Mouse (Mus musculus): ENCODE measurements at regions not wholly inside any gene's neighbourhood (a gene's known extent, or its start where the extent isn't known, plus 50 kb on each side); places are given as distances from the start of the nearest gene placed in this dataset.

- DNase-seq (ENCODE audit: low spot score), result no peak
Observed at GRCm38 (mm10) chr16:77461459-77461858, 140.4 kb downstream of the Gm11146 start.

- no peak for DNase-seq (ENCODE audit: low spot score)
Observed at GRCm38 (mm10) chr16:77459651-77460050, 142.2 kb downstream of the Gm11146 start.

DNA sequence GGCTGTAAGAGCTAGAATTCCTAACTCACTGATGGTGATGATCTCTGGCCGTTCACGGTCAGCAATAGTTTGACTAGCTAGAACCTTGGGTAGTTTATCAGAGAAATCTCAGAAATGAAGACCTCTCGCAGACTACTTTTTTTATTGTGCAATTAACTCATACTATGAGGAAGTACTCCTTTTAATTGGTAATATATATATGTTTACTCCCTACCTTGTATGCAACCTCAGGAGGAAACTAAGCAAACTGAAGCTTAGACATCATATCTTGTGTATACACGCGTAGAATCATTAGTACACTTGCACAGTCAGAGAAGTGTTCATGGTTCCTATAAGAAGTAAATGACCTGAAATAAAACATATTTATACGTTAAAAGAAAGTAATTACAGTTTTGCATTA lies 157.2 kb downstream of the Gm11146 start:
- DNase-seq (ENCODE audit: low spot score), result no peak

- DNase-seq (ENCODE audit: low spot score), result peak; percentile 35
Observed at GRCm38 (mm10) chr16:77444006-77444405, 157.9 kb downstream of the Gm11146 start.

GRCm38 (mm10) chr16:77443318-77443717 lies 158.6 kb downstream of the Gm11146 start:
- no peak for DNase-seq (ENCODE audit: low spot score)

DNA sequence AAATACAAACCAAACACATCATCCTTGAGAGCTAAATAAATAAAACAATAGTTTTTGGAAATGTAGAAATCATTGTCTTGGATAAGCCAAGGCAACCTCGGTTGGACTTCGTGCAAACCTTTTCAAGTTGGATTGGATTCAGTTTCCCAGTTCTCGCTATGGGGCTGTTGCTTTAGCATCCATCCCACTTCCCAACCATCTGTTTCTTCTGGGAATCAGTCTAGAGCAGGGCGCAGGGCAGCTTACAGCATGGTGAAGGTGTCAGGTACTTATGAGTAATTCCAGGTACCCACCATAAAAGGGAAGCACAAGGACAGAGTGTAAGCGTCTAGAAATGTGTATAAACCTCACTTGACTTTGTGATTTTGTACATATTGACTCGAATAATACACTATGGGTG lies 159.0 kb downstream of the Gm11146 start:
- no peak for DNase-seq (ENCODE audit: low spot score)

DNA sequence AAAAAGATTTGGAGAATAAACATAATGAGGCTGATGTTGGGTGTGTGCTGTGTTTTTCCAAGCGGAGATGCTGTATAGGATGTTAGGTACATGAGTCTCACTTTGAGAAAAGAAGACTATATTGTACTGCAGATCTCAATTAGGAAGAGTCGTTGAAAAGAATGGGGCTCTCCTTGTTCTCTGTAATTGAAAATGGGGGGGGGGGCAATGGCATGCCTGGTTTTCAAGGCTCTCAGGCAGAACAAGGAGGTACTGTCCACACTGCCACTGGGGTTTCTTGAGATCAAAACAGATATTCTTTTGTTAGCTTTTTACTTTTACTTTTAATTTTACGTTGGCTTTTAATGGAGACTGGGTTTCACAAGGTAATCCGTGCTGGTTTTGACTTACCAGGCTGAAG lies 170.5 kb downstream of the Gm11146 start:
- no peak for DNase-seq (ENCODE audit: low spot score)

GRCm38 (mm10) chr16:77422385-77423363 lies 179.2 kb downstream of the Gm11146 start:
- no peak for DNase-seq (ENCODE audit: low spot score)

DNA sequence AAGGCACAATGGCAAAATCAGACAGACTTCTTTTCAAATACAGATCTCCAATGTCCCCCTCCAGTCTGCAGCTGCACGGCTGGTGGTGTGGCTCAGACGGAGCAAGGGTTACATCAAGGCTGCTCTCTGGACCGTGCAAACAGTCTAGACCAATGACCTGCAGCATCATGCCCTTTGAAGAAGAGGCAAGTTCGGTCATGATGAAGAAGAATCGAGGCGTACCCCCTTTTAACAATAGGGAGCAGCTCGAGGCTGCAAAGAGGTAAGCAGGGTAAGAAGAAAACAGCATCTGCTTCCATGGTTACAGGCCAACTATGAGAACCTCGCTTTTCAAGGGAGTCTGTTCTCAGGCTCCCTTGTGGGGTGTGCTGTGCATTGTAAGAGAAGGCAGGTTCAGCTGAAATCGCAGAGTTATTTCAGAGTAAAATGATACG lies 180.3 kb downstream of the Gm11146 start:
- DNase-seq (ENCODE audit: low spot score), result no peak

DNA sequence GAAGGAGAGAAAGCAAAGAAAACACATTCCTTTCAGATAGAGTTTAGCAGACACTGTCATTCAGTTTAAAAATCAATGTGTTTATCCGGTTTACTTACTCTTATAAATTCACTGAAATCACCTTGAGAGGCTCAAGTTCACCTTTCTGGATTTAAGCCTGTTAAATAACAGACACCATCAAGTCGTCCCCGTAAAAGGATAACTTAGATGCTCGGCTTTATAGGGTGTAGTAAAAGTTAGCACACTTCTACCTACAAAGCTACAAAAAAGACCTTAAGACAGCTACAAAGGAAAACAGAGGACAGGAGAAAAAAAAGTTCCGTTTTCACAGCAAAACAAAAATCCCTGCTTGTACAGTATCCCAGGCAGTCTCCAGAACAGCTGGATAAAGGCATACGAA lies 180.9 kb downstream of the Gm11146 start:
- DNase-seq (ENCODE audit: low spot score), result no peak

GRCm38 (mm10) chr16:77420136-77420860 lies 181.6 kb downstream of the Gm11146 start:
- DNase-seq (ENCODE audit: low spot score), result no peak

DNA sequence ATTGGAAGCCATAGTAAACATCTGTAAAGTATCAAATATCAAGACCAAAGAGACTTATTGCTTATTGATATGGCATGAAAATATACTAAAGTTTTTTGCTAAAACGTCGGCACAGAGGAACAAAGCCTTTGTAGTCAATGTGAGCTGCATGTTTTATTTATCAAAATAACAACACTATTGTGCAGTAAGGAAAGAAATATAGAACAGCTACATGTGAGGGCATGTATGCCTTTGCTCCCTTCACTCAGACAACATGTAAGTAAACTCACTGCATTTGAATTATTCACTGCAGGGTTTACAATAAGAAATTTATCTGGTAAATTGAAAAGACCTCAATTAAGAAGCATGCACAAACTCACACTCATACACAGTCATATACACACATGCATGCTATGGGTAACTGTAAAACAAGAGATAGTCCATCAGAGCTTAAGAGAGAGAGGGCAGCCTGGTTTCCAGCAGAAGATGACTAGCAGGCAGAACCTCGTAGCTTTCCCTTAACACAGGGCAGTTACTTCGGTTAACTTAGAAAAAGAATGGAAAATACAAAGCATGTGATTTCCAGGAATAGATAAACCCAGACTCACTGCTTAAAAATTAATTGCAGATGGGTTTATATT lies 182.7 kb downstream of the Gm11146 start:
- no peak for DNase-seq (ENCODE audit: low spot score)

GRCm38 (mm10) chr16:77418486-77418885 lies 183.4 kb downstream of the Gm11146 start:
- DNase-seq (ENCODE audit: low spot score), result no peak

- DNase-seq (ENCODE audit: low spot score), result no peak
Observed at GRCm38 (mm10) chr16:77417791-77418190, 184.1 kb downstream of the Gm11146 start.

GRCm38 (mm10) chr16:77414562-77414961 lies 187.3 kb downstream of the Gm11146 start:
- no peak for DNase-seq (ENCODE audit: low spot score)

DNA sequence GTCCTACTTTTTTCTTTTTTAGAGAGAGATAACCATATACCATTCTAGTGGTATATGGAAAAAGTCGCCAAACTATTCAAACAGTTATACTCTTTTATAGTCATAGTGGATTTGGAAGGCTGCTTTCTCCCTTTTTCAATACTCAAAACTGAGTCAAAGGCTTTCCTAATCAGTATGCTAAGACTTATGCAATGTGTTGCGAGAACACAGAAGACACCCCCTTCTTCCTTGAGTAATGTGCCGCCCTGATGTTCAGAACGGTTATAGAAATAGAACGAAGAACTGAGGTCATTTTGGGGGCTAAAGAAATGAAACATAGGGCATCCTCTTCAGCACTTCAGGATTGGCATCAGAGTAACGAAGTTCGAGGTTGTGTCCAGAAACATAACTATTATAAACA lies 192.7 kb downstream of the Gm11146 start:
- no peak for DNase-seq (ENCODE audit: low spot score)

DNA sequence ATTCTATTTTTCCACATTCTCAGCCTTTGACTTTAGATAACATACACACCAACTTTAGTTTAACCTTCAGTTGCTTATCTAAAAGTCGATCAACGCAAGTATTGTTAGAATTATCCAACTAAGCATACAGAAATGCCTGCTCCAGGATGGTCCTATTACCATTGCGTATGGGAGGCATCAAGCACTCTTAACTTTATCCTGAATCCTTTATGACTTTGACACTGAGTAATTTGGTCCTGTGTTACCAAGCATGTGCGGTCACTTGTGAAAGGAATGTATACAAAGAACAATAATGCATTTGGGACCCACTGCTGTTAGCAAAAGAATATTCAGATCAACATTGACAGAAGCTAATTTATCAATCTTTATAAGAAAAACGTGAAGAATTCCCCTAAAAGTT lies 194.9 kb downstream of the Gm11146 start:
- DNase-seq (ENCODE audit: low spot score), result no peak

DNA sequence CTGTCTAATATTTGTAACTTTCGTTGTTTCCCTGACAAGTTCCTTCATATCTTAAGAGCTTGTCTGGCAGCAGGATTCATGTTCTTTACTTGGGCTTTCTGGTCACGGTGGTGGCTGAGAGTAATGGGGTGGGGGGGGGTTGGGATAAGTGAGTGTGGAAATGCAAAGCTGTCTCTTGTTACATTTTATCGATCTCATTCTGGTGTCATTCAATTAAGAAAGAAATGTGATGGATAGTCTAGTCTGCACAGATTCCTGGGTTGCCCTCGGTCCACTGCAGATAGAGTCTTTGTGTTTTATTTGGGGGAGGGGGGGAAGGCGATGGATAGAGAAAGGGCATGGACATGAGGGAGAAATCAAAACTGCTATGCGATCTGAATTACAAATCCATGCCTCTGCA lies 196.0 kb downstream of the Gm11146 start:
- DNase-seq (ENCODE audit: low spot score), result no peak

DNA sequence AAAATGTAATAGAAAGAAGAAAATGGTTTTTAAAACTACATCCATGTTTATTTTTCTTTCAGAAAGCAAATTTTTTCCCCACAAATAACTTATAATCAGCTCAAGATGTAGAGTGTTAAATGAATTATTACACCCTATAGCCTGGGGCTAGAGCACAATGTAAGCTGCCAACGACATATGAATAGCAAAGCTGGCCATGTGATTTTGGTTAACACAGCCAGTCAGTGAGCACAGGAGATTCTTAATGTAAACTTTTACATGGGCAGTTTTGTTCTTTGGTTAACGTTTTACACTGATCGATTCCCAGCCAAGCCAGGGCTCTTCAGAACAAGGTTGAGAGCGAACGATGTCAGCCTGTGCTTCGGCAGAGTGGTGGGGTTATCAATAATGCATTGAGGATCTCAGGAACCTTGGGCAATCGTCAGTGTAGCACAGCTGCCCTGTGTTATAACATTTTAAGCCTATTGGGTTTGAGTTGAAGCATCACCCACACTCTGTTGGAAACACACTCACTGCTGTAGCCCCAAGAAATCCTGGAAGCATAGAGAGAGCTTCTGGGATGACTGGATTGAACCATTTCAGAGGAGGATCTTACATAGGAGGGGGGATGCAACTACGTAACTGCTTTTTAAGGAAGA lies 196.6 kb downstream of the Gm11146 start:
- DNase-seq (ENCODE audit: low spot score), result no peak

GRCm38 (mm10) chr16:77402711-77403280 lies 199.1 kb downstream of the Gm11146 start:
- DNase-seq (ENCODE audit: low spot score), result no peak
